Mouse (Mus musculus): ENCODE results near the gene Mast2.

Gene Mast2

DNA sequence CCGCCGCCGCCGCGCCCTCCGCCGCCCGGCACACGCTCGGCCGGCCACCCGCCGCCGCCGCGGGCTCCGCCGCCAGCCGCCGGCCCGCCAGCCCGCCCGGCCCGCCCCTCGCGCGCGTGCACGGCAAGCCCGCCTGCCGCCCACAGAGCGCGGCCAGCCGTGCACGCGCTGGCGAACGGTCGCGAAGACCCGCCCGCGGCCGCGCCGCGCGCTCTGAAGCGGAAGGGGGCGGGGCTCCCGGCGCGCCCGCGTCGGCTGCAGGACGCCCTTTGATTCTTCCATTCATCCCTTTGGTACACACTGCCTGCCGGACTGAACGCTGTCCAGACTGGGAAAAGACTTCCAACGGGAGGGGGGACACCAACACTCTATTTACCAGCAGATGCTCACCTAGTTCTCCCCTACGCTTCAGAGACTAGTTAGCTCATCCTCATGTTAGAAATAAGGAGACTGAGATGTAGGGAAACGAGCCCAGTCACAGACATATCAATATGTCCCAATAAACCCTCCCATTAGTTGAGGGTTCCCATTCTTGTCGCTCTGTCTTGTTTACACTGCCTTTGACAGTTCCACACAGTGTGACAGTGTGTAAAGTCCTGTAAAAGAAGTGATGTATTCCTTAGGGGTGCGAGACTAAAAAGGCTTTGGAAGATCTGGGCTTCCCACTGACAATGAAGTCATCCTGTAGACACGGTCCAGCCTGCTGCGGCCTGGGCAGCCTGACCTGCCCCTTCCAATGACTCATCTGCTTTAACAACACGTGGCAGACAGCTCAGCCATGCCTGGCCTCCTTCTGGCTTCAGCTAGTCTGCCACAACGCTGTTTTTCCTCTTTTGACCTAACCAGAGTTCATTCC lies at the start of gene Mast2:
TSS of gene Mast2 (minus strand) at position 58 of the 856 bp plus-strand sequence.
- peak; percentile 61 for DNase-seq (ENCODE audit: low read depth)

DNA sequence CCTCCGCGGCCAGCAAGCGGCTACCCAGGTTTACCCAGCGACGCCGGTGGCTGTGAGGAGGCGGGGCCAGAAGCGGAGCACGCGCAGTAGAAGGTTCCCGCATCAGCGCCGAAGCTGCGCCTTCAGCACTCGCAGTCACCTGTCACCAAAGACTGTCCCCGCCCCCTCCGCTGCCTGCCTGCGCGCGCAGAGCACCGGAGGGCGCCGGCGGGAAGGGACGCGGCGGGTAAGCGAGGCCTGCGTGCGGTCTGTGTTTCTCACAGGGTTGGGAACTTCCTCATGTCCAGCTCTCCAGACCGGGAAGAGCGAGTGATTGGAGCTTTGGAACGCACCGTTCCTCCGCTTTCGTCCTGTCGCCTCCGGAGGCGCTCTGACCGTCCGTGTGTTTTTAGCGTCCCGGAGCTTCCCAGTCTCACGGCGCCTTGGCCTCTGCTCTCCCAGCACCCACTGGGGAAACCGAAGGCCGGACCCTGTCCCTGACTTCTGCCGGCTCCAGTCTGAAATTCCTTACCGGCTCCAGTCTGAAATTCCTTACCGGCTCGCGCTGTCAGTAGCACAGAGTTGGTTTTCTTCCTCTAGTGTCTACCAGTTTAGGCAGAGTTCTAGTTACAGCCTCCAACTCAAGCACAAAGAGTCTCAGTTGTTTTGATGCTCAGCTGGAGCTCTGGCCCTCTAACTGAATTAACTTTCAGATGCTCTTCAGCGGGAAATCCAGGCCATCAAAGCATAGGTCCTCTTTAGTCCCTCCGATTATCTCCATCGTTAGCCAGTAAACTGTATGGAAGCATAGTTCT lies 43.6 kb upstream of the Mast2 start, which contains the start of gene Ipp:
TSS of gene Ipp (plus strand) at position 125 of the 794 bp plus-strand sequence.
- DNase-seq (ENCODE audit: low read depth) = peak; percentile 90

DNA sequence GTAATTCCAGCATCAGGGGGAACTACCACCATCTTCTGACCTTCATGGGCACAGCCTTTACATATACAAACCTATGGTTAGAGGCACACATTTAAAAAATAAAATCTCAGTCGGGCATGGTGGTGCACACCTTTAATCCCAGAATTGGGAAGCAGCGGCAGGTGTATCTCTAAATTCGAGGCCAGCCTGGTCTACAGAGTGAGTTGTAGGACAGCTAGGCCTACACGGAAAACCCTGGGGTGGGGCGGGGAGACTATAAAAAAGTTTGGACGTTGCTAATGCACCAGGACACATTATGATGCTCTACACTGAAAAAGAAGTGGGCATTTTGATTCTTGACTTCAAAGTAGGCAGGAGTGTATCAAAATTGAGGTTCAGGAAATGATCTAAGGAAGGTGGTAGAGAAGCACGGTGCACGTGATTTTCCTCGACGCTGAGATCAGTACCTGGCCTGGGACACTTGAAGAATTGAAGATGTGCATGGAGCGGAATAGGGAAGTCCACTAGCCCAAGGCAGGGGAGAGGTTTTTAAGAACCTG lies 43.0 kb upstream of the Mast2 start:
- no peak for DNase-seq (ENCODE audit: low read depth)

DNA sequence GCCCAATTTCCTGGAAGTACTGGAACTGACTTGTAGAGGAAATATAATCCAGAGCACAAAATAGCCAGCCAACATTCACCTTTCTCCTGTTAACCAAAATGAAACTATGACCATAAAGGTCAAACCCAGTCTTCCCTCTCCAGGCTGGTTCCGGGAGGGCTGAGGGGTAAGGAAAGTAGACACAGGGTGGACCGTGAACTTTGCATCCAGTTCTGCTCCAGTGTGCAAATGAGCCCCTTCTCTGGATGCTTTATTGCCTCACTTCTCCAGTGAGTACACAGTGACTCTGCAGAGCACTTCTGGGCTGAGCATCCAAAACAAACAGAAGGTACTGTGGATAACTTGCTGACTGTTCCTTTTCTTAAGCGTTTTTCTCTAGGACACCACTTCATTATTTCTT lies 36.0 kb upstream of the Mast2 start:
- DNase-seq (ENCODE audit: low read depth) = no peak

DNA sequence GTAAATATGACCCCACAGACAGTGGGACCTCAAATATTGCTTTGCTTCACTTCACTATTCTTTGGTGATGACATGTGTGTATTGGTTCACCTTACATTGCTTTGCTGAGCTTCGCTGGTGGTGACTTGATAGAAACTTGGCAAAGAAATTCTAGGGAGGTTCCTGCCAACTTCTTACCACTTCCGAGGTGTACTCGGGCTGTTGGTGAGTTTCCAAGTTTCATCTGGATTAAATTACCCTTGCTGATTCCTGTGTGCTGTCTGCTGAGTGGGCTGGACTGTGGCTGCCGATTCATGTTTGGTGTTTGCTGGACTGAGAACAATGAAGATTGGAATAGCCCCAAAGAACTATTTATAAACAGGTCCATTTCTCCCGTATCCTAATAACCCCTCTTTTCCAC lies 29.7 kb upstream of the Mast2 start:
- no peak for DNase-seq (ENCODE audit: low read depth)

DNA sequence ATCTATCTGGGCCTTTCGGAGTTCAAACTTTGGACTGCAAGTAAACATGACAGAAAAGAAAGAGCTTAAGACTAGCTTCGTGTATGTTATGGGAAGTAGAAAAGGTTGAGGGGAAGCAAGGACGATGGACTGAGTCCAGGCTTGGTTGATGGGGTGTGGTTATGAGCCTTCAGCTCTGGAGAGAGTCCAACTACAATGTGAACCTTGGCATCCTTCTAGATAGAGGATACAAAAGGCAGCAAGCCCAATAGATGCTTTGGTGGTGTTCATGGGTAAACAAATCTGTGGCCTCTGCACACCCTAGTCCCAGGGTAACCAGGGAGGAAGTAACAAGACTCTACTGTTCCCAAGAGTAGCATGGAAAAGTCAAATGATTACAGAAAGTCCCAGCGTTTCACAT lies 28.5 kb upstream of the Mast2 start:
- no peak for DNase-seq (ENCODE audit: low read depth)

DNA sequence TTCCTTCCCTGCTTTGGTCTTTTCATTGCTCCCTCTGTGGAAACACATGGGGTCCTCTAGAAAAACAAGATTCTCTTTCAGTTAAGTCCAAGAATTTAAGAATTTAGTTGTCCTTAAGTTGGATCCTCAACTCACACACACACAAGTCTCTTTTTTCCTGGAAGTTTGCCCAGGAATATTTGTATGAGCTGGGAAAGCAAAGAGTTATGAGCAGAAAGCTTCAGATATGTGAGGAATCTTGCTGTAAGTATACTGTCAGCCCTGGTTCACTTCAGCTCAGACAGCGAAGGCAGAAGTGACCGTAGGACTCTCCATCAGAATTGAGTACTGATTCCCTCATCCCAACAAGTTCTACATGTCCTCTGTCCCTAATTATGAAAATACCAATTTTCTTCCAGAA lies 27.9 kb upstream of the Mast2 start:
- DNase-seq (ENCODE audit: low read depth) = no peak

DNA sequence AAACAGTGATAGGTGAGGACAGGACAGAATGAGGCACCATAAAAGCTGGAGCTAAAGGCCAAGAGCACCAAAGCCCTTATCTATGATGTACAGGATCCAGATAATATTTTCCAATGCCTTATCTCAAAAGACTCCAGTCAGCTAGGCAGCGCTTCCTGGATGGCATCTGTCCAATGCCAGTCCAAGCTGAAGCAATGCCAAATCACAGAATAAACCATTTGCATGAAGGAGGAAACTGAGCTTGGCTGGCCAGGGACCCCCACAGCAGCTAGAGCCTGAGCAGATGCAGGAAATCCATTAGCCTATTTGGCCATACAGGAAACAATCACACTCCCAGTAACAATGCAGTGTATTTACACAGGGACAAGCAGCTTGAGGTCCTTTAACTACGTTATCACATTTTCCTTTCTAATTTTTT lies 27.1 kb upstream of the Mast2 start:
- no peak for DNase-seq (ENCODE audit: low read depth)

DNA sequence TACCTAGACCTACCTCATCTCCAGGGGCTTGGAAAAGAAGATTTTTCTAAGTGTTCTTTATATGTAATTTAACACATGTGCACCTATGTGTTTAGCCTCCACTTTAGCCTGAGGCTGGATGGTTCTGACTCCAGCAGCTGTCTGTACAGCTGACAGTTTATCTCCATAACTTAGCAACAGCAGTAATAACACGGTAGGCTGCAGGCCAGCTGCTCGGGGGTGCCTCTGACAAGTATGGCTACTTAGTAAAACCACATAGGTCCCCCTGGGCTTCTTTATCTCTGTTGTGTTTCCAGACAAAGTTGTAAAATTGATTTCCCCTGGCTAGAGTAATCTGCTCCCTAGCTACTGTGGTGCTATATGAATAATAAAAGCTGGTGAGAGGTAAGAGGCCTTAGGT lies 19.5 kb upstream of the Mast2 start:
- DNase-seq (ENCODE audit: low read depth) = no peak

DNA sequence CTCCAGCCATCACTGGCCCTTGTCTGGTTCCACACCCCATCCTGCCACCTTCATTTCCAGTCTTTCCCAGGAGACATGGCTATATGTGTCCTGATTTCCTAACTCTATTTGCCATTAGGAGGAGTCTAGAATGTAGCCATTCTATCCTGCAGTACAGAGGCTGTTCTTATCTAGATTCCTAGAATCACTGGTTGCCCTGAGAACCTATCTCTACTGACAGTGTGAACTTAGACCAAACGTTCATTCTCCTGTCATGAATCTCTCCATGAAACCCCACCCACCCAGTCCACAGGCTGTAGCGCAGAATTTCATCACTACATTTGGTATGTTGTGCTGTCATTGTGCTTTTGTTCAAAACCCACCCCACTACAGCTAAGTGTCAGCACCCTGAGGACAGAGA lies 17.3 kb upstream of the Mast2 start:
- DNase-seq (ENCODE audit: low read depth) = no peak

DNA sequence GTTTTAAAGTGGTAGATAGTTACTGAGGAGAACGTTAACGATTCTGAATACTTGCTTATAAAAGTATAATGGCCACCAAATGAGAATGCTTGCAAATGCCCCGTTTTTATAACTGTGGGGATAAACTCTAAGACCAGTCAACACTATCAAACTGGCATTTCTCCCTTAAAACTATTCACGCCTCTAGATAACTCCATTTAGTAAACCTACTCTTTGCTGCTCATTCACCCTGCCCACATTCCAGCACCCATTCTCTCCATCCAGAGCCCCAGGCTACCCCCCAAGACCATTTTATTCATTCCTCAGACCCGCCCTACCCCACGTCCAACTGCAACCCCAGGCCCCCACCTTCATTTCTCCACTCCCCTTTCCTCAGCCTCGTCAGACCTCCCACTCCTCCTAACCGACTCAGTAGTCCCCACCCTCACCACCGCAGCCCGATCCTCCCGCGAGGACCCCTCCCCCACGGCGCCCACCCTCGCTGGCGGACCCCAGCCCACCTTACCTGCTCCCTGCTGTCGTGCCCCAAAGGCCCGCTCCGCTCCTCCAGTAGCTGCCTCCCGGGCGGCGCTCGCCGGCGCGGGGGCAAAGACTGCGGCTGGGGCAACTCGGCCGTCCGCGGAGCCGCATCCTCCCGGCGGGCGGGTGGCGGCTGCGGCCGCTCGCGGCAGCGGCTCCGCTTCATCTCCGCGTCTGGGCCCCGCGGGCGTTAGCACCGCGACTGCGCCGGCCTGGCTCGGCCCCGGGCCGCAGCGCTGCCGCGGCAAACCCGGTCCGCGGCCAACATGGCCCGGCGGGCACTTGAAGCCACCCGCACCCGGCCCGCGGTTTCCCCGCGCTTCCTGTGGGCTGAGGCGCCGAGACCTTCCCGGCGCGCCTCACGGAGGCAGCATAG lies 505 bp downstream of the Mast2 start:
- no peak for DNase-seq (ENCODE audit: low read depth)

DNA sequence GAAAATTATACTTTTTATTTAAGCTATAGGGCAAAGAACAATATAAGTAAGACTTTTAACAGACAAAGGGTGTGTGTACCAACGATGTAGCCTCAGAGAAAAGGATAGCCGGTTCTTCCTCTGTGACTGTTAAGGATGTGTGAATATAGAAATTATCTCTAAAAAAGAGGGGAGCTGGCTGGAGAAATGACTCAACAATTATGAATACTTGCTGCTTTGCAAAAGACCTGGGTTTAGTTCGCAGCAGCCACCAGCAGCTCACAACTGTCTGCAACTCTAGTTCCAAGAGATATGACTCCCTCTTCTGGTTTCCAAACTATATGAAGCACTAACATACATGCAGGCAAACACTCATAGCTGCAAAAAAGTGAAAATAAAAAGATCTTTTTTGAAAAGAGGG lies 2.0 kb downstream of the Mast2 start:
- no peak for DNase-seq (ENCODE audit: low read depth)

DNA sequence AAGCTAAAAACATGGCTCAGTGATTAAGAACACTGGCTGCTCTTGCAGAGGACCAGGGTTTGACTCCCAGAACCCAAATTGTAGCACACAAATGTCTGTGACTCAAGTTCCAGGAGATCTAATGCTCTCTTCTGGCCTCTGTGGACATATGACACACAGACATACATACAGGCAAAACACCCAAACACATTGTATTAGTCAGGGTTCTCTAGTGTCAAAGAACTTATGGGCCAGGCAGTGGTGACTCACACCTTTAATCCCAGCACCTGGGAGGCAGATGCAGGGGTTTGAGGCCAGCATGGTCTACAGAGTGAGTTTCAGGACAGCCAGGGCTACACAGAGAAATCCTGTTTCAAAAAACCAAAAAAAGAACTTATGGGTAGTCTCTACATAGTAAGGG lies 12.4 kb downstream of the Mast2 start:
- DNase-seq (ENCODE audit: low read depth) = no peak

DNA sequence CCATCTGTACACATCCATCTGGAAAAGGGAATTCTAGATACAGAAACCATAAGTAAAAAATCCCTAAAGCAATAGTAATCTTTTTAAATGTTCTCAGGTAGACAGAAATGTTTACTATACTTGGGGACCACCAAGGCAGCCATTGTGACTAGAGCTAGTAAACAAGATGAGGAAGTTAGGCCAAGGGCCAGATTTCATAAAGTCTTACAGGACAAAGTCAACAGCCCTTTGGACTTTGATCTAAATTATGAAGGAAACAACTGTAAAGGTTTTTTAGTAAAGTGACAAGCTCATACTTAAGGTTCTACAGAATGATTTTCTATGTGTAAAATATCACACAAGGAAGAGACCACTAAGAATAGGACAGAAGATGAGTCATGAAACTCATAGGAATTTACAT lies 14.0 kb downstream of the Mast2 start:
- no peak for DNase-seq (ENCODE audit: low read depth)

DNA sequence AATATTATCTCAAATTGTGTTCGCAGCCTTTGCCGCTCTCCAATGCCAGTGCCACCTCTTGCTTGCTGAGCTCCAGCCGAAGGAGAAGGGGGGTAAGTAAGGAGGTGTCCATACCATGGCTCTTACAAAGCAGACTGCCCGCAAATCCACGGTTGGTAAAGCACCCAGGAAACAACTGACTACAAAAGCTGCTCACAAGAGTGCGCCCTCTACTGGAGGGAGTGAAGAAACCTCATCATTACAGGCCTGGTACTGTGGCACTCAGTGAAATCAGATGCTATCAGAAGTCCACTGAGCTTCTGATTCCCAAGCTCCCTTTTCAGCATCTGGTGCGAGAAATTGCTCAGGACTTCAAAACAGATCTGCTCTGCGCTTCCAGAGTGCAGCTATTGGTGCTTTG lies 15.3 kb downstream of the Mast2 start:
- peak; percentile 58 for DNase-seq (ENCODE audit: low read depth)

DNA sequence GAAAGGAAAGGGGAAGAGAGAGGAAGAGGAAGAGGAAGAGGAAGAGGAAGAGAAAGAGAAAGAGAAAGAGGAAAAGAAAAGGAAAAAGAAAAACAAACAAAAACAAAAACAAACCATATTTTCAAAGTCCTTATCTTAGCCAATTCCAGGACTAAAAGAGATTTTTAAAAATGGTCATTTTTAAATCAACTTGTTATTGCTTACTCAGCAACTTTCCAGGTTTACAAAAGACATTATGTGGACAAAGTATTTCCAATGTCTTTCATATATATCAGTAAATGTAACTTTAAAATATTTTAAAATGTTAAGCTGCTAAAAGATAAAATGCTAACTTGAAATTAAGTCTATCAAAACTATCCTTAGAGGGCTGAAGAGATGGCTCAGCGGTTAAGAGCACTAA lies 24.6 kb downstream of the Mast2 start:
- no peak for DNase-seq (ENCODE audit: low read depth)

DNA sequence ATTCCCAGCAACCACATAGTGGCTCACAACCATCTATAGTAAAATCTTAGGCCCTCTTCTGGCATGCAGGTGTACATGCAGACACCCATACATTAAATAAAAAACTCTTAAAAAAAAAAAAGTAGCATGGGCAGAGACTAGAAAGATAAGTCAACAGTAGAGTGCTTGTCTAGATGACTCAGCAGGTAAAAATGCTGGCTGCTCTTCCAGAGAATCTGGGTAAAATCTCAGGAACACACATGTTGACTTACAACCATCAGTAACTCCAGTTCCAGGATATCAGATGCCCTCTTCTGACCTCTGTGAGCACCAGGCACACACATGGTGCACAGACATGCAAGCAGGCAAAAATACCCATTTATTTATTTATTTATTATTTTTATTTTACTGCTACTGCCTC lies 25.4 kb downstream of the Mast2 start:
- no peak for DNase-seq (ENCODE audit: low read depth)

DNA sequence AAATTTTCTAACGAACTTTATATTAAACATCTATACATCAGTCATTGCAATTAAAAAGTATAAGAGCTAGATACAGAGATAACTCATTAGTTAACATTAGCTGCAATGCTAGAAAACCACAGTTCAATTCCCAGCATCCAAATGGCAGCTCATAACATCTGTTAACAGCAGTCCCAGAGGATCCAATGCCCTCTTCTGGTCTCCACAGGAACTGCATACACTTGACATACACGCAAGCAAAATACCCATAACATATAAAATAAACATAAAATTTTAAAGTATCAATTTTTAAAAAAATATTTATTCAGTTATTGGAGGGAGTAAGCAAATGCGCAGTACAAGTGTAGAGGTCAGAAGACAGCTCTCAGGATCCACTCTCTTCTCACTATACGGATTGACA lies 28.4 kb downstream of the Mast2 start:
- DNase-seq (ENCODE audit: low read depth) = no peak

DNA sequence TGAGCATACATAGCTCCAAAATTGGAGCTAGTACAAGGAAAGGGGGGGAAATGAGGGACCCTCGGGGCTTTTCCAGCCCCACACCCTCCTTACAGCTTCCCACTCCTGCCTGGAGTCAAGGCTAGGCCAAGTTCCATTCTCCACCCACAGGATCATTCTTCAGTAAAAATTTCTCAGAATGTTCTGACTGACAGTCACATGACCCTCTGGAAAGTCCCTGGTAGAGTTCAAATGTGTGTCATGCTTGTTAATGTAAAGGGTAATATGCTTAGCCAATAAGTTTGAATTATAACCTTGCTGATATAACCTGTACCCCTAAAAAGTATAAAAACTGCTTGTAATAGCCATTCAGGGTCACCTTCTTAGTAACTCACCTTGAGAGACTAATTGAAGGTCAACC lies 41.8 kb downstream of the Mast2 start:
- DNase-seq (ENCODE audit: low read depth) = no peak

DNA sequence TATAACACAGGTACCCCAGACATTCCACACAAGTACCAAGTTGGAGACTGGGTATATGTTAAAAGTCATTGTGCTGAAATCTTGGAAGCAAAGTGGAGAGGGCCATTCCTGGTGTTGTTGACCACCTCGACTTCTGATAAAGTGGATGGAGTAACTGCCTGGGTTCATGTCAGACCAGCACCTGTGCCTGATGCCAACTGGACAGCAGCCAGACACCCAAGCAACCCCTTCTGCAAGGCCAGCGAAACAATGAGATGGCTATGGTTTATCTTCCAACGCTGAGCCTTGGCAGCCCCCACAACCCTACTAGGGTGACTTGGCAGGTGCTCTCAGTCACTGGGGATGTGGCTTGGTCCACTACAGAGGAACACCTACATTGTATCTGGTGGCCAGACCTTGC lies 42.8 kb downstream of the Mast2 start:
- DNase-seq (ENCODE audit: low read depth) = no peak

DNA sequence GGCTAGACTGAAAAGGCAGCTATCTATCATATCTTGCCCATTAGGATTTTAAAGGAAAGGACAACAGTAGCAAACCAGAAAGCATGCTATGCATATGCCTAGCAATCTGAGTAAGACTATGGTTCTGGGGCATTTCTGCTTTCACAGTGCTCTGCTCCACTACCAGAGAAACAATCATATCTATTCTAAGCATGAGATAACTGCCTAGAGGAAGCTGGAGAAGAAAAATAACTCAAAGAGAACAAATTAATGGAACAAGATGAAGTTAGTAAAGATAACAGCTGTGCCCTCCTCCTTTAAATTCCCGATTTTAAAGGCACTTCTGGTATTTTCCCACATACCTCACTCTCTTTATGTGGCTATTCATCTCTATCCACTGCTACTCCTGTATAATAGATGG lies 51.0 kb downstream of the Mast2 start:
- DNase-seq (ENCODE audit: low read depth) = no peak

DNA sequence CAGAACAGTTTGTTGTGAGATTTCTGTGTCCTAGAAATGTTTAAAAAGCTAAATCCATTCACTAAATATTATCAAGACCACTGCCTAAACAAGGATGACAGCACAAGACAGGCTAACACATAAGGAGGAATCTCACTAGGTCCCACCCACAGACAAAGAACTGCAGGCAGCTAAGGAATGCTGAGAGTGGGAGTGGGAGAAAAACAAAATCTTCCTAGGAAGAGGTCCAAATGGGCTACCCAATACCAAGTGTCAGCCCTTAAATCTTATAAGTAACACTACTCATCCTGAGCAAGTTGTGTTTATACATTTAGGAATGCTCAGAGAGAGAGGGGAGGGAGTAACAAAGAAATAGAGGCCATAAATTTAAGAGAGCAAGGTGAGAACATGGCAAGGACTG lies 52.6 kb downstream of the Mast2 start:
- no peak for DNase-seq (ENCODE audit: low read depth)
